Mouse (Mus musculus) adrenal gland, postnatal 25 days (tissue): ENCODE data around the gene Tmem104. TPM values are rescaled to one million over a fixed set of nuclear protein-coding genes. Genes with fewer than 3 reads are reported as not detected.

ENCODE experiments used
- DNase-seq: peaks from one replicate; pipeline ENCODE4 v3.0.0; 2021; ENCODE audit warnings: mixed read lengths
- total RNA-seq: library from RNA; stranded (reverse); gene quantifications from 2 replicates; pipeline ENCODE4 v1.2.3, GENCODE M21; 2021

Tmem104 gene
- total RNA-seq, 1 experiment from 2014 or later = 22.3 TPM

- DNase-seq = no peak
These were observed 20.5 kb upstream of the Tmem104 start for GRCm38 (mm10) chr11:115166776-115167175.

GRCm38 (mm10) chr11:115167631-115168249, 19.5 kb upstream of the Tmem104 start:
- DNase-seq = no peak

- no peak for DNase-seq
These were observed 17.9 kb upstream of the Tmem104 start for GRCm38 (mm10) chr11:115169430-115169829.

GRCm38 (mm10) chr11:115171125-115171524, 16.2 kb upstream of the Tmem104 start:
- no peak for DNase-seq

- peak; percentile 42 for DNase-seq
These were observed 14.4 kb upstream of the Tmem104 start for GRCm38 (mm10) chr11:115172825-115173287.

- DNase-seq = no peak
These were observed 13.5 kb upstream of the Tmem104 start for GRCm38 (mm10) chr11:115173549-115174339.

- no peak for DNase-seq
These were observed 10.7 kb upstream of the Tmem104 start for GRCm38 (mm10) chr11:115176399-115177190.

GRCm38 (mm10) chr11:115177559-115178195, 9.6 kb upstream of the Tmem104 start:
- DNase-seq = peak; percentile 45

- no peak for DNase-seq
These were observed 8.5 kb upstream of the Tmem104 start for GRCm38 (mm10) chr11:115178766-115179165.

- DNase-seq = no peak
These were observed 8.1 kb upstream of the Tmem104 start for GRCm38 (mm10) chr11:115179191-115179590.

- peak; percentile 35 for DNase-seq
These were observed 7.4 kb upstream of the Tmem104 start for GRCm38 (mm10) chr11:115179881-115180280.

GRCm38 (mm10) chr11:115181913-115182638, 5.2 kb upstream of the Tmem104 start:
- peak; percentile 86 for DNase-seq

GRCm38 (mm10) chr11:115184973-115185372, 2.3 kb upstream of the Tmem104 start:
- DNase-seq = no peak

- DNase-seq = peak; percentile 27
These were observed 406 bp downstream of the Tmem104 start, which contains the start of gene Nat9 for GRCm38 (mm10) chr11:115187693-115188092. TSS of gene Nat9 (minus strand) at chr11:115187859.

- DNase-seq = no peak
These were observed 1.4 kb downstream of the Tmem104 start for GRCm38 (mm10) chr11:115188539-115189231.

GRCm38 (mm10) chr11:115189304-115189703, 2.0 kb downstream of the Tmem104 start:
- no peak for DNase-seq

GRCm38 (mm10) chr11:115192180-115192579, 4.9 kb downstream of the Tmem104 start:
- peak; percentile 57 for DNase-seq

- DNase-seq = no peak
These were observed 7.4 kb downstream of the Tmem104 start for GRCm38 (mm10) chr11:115194693-115195092.

- DNase-seq = no peak
These were observed 8.6 kb downstream of the Tmem104 start for GRCm38 (mm10) chr11:115195933-115196332.

GRCm38 (mm10) chr11:115197558-115197957, 10.3 kb downstream of the Tmem104 start:
- DNase-seq = no peak

- no peak for DNase-seq
These were observed 11.7 kb downstream of the Tmem104 start for GRCm38 (mm10) chr11:115198932-115199384.
